Mouse (Mus musculus): ENCODE data around the gene Fam71e1.

Gene Fam71e1

GRCm38 (mm10) chr7:44536590-44536968 is 40.2 kb downstream of the Fam71e1 start:
- DNase-seq = peak; percentile 46

- DNase-seq = no peak
These were observed 40.6 kb downstream of the Fam71e1 start for GRCm38 (mm10) chr7:44537009-44537408.

- DNase-seq = no peak
These were observed 41.1 kb downstream of the Fam71e1 start for GRCm38 (mm10) chr7:44537496-44537895.

GRCm38 (mm10) chr7:44538756-44539624 is 42.6 kb downstream of the Fam71e1 start:
- no peak for DNase-seq

- DNase-seq = no peak
These were observed 46.2 kb downstream of the Fam71e1 start for GRCm38 (mm10) chr7:44542555-44542954.

- no peak for DNase-seq
These were observed 46.7 kb downstream of the Fam71e1 start for GRCm38 (mm10) chr7:44543071-44543470.

GRCm38 (mm10) chr7:44546274-44546673 is 49.9 kb downstream of the Fam71e1 start:
- DNase-seq = no peak

GRCm38 (mm10) chr7:44547041-44547440 is 50.7 kb downstream of the Fam71e1 start:
- DNase-seq = no peak

GRCm38 (mm10) chr7:44547725-44548124 is 51.3 kb downstream of the Fam71e1 start:
- DNase-seq = no peak

GRCm38 (mm10) chr7:44548497-44549087 is 52.2 kb downstream of the Fam71e1 start, which contains the start of gene Pold1:
TSS of gene Pold1 (minus strand) at chr7:44548849.
- peak; percentile 99 for DNase-seq

- no peak for DNase-seq
These were observed 53.4 kb downstream of the Fam71e1 start for GRCm38 (mm10) chr7:44549621-44550408.

GRCm38 (mm10) chr7:44550409-44550678 is 54.0 kb downstream of the Fam71e1 start:
- DNase-seq = no peak

All from layer of hippocampus, adult 9-11 months (tissue).